In genomic region chr1:161037599-161037998, GRCm38 (mm10) we compare ENCODE assay signal across 8 mouse cellular contexts. TPM values are rescaled to one million over a fixed set of nuclear protein-coding genes. Genes with fewer than 3 reads are reported as not detected.
DNase-seq lines count a peak whose midpoint lies in the region; ATAC-seq lines count a peak whose summit lies in the region.
"Had no signal": no experiment of that assay in that cellular context is flagged by ENCODE, and none has a peak within 500 bp of the region (broad histone marks: within the 10 kb centered on the region; RNA-seq: fewer than 3 reads in every experiment).

No protein-coding gene starts in this region.

- peak overlapping the region; percentile 45 for H3K9ac ChIP-seq in neural tube, embryonic 11.5 days (ENCODE audit: low read length)
- H3K9ac ChIP-seq in limb, embryonic 15.5 days, result no peak overlapping the region

- no peak for DNase-seq in neural tube, embryonic 11.5 days (ENCODE audit: low spot score)
- DNase-seq in neural tube, embryonic 10.5 days (ENCODE audit: extremely low spot score, low spot score), result no peak
- peak; percentile 15 for DNase-seq in forebrain, embryonic 10.5 days (ENCODE audit: extremely low spot score, low spot score)
- no peak for DNase-seq in thymus, postnatal 14 days
- DNase-seq in gastrocnemius, postnatal 14 days, result no peak
- DNase-seq: lung, adult 18-20 months had no signal

- H3K36me3 ChIP-seq in neural tube, embryonic 11.5 days (ENCODE audit: control insufficient read depth, insufficient read depth, low read length), result peaks cover 6% of the 10 kb centered on the region; the same call in 1 of the 2 replicates
- peaks cover 73% of the 10 kb centered on the region for H3K36me3 ChIP-seq in forebrain, embryonic 10.5 days (replicated peaks)
- peaks cover 36% of the 10 kb centered on the region for H3K36me3 ChIP-seq in limb, embryonic 15.5 days

- peaks cover 7% of the 10 kb centered on the region for H3K4me1 ChIP-seq in neural tube, embryonic 11.5 days (ENCODE audit: control insufficient read depth, insufficient read depth, low read length)
- peaks cover 35% of the 10 kb centered on the region for H3K4me1 ChIP-seq in forebrain, embryonic 10.5 days
- peaks cover 12% of the 10 kb centered on the region; the same call in 1 of the 2 replicates for H3K4me1 ChIP-seq in limb, embryonic 15.5 days

- no peaks in the 10 kb centered on the region for H3K9me3 ChIP-seq in neural tube, embryonic 11.5 days (ENCODE audit: control insufficient read depth, low read length)
- H3K9me3 ChIP-seq in forebrain, embryonic 10.5 days, result no peaks in the 10 kb centered on the region
- no peaks in the 10 kb centered on the region for H3K9me3 ChIP-seq in limb, embryonic 15.5 days

- no peaks in the 10 kb centered on the region for H3K27me3 ChIP-seq in neural tube, embryonic 11.5 days (ENCODE audit: control insufficient read depth, insufficient read depth, low read length)
- no peaks in the 10 kb centered on the region for H3K27me3 ChIP-seq in forebrain, embryonic 10.5 days (ENCODE audit: poor library complexity, severe bottlenecking)
- H3K27me3 ChIP-seq in limb, embryonic 15.5 days, result no peaks in the 10 kb centered on the region

- intact Hi-C loops in gastrocnemius, postnatal 14 days (cut with DNase I; ENCODE audit: low total_unique reads), result no loop called here

- peak overlapping the region; percentile 29 for H3K4me3 ChIP-seq in neural tube, embryonic 11.5 days (ENCODE audit: low read depth, low read length)
- peak overlapping the region; percentile 85 for H3K4me3 ChIP-seq in forebrain, embryonic 10.5 days
- H3K4me3 ChIP-seq in limb, embryonic 15.5 days, result peak overlapping the region; percentile 27

- 22% methylated on average over 3 of the region's 3 CpGs for WGBS in neural tube, embryonic 11.5 days
- WGBS in forebrain, embryonic 10.5 days, result 33% methylated on average over 3 of the region's 3 CpGs
- WGBS in limb, embryonic 15.5 days, result 16% methylated on average over 3 of the region's 3 CpGs

- H3K27ac ChIP-seq in neural tube, embryonic 11.5 days (ENCODE audit: low read depth, low read length), result peak overlapping the region; percentile 42; the same call in 1 of the 2 replicates
- peak overlapping the region; percentile 97 for H3K27ac ChIP-seq in forebrain, embryonic 10.5 days
- H3K27ac ChIP-seq in limb, embryonic 15.5 days, result no peak overlapping the region

- ATAC-seq in neural tube, embryonic 11.5 days (ENCODE audit: insufficient read depth, low FRiP score, low TSS enrichment), result no peak
- ATAC-seq in limb, embryonic 15.5 days (ENCODE audit: insufficient number of reproducible peaks, low FRiP score, low TSS enrichment, low read depth), result no peak
- no peak for ATAC-seq in monocyte, adult 5-6 weeks (replicated peaks; ENCODE audit: insufficient number of reproducible peaks, low FRiP score, low TSS enrichment, poor library complexity, severe bottlenecking)

- peak overlapping the region; percentile 55 for H3K4me2 ChIP-seq in neural tube, embryonic 11.5 days (ENCODE audit: low read depth)
- H3K4me2 ChIP-seq in limb, embryonic 15.5 days, result peak overlapping the region; percentile 39

RNA-seq across cellular contexts. Expression of gene Zbtb37, which starts 3.0 kb away (rescaled TPM):
- 9.4 and 12.4 TPM in 2 replicates for polyA plus RNA-seq in neural tube, embryonic 11.5 days (2014; fragmentation: Nextera tagmentation; extraction: Ambion mirVana)
- 6.6 and 7.2 TPM in 2 replicates for polyA plus RNA-seq in forebrain, embryonic 10.5 days (2016; fragmentation: Nextera tagmentation; extraction: Ambion mirVana)
- 7.9 and 8.4 TPM in 2 replicates for polyA plus RNA-seq in limb, embryonic 15.5 days (2015; fragmentation: Nextera tagmentation; extraction: Ambion mirVana)
- 13.1 to 20.4 TPM (median 15.5 TPM) in 3 replicates for total RNA-seq in monocyte, adult 5-6 weeks (2017)
- 1 to 10 TPM; 4.6 to 9.1 TPM for total RNA-seq in gastrocnemius, postnatal 14 days (2021)

RNA-seq across cellular contexts. Expression of gene Dars2, which starts 32.9 kb away (rescaled TPM):
- polyA plus RNA-seq in neural tube, embryonic 11.5 days (2014; fragmentation: Nextera tagmentation; extraction: Ambion mirVana), result 51.9 and 54.6 TPM in 2 replicates
- polyA plus RNA-seq in forebrain, embryonic 10.5 days (2016; fragmentation: Nextera tagmentation; extraction: Ambion mirVana), result 79.4 and 79.9 TPM in 2 replicates
- 26.2 and 26.7 TPM in 2 replicates for polyA plus RNA-seq in limb, embryonic 15.5 days (2015; fragmentation: Nextera tagmentation; extraction: Ambion mirVana)
- 5.7 to 12.4 TPM (median 8.2 TPM) in 3 replicates for total RNA-seq in monocyte, adult 5-6 weeks (2017)
- 10 to 100 TPM in 1 of 2 experiments, 1 to 10 TPM in 1; 9.9 to 10.2 TPM for total RNA-seq in gastrocnemius, postnatal 14 days (2021)

RNA-seq across cellular contexts. Expression of gene Cenpl, which starts 32.9 kb away (rescaled TPM):
- polyA plus RNA-seq in neural tube, embryonic 11.5 days (2014; fragmentation: Nextera tagmentation; extraction: Ambion mirVana), result 37.6 and 37.8 TPM in 2 replicates
- 45.1 TPM in 2 replicates for polyA plus RNA-seq in forebrain, embryonic 10.5 days (2016; fragmentation: Nextera tagmentation; extraction: Ambion mirVana)
- polyA plus RNA-seq in limb, embryonic 15.5 days (2015; fragmentation: Nextera tagmentation; extraction: Ambion mirVana), result 25.5 and 26.4 TPM in 2 replicates
- 3.1 to 6.8 TPM (median 4.9 TPM) in 3 replicates for total RNA-seq in monocyte, adult 5-6 weeks (2017)
- 1 to 10 TPM; 1.2 to 1.4 TPM for total RNA-seq in gastrocnemius, postnatal 14 days (2021)

RNA-seq across cellular contexts. Expression of gene Serpinc1, which starts 59.2 kb away (rescaled TPM):
- polyA plus RNA-seq in neural tube, embryonic 11.5 days (2014; fragmentation: Nextera tagmentation; extraction: Ambion mirVana), result 0.94 and 1.4 TPM in 2 replicates
- 2.2 and 2.4 TPM in 2 replicates for polyA plus RNA-seq in forebrain, embryonic 10.5 days (2016; fragmentation: Nextera tagmentation; extraction: Ambion mirVana)
- 2.6 and 5.1 TPM in 2 replicates for polyA plus RNA-seq in limb, embryonic 15.5 days (2015; fragmentation: Nextera tagmentation; extraction: Ambion mirVana)
- 0.64 to 7.9 TPM (median 0.68 TPM) in 3 replicates for total RNA-seq in monocyte, adult 5-6 weeks (2017)
- under 1 TPM; 0.14 to 0.29 TPM for total RNA-seq in gastrocnemius, postnatal 14 days (2021)

Comparison
In these comparisons a context has a peak if more than half of its experiments do, and no peak if none do; other contexts are left out.
1. H3K4me3 ChIP-seq: peak in every context shown above with its lines; median percentile 85 in forebrain, embryonic 10.5 days; 29 in neural tube, embryonic 11.5 days; 27 in limb, embryonic 15.5 days.